Mouse (Mus musculus): ENCODE measurements around the gene Sdad1. TPM values are rescaled to one million over a fixed set of nuclear protein-coding genes. Genes with fewer than 3 reads are reported as not detected.

Sdad1 gene
- polyA plus RNA-seq, 1 experiment, result 7.5 TPM

DNA sequence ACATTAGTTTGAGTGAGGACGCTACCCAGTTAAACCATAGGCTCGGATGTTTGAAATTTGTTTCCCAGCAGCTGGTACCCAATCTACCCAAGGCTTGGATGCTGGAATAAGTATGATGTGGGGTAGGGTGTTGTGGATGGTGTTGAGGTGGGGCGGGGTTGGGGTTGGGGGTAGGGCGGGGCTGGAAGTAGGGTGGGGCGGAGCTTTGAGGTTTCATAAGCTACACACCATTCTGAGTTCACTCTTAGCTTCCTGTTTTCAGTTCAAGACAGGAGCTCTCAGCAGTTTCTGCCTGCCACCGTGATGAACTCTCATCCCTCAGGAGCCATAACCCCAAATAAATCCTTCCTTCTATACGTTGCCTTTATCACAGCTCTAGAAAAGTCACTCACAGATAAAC is 7.8 kb upstream of the Sdad1 start:
- Histone ChIP-seq H3K4me3 (no peak overlapping the region), H3K36me3 (ENCODE audit: control insufficient read depth, insufficient read depth) (no peaks in the 10 kb centered on the region), H3K4me2 (ENCODE audit: low read depth) (no peak overlapping the region), H3K27me3 (ENCODE audit: control insufficient read depth, insufficient read depth, insufficient read length) (no peaks in the 10 kb centered on the region), H3ac (ENCODE audit: control insufficient read depth, insufficient read length) (no peak overlapping the region), H3K79me2 (ENCODE audit: control insufficient read depth, insufficient read depth) (no peaks in the 10 kb centered on the region)
- TF ChIP-seq TCF3 (IDR thresholded peaks at IDR 0.05; ENCODE audit: insufficient read length, low read depth) (no peak), MAX (IDR thresholded peaks at IDR 0.05; ENCODE audit: low read depth) (no peak), MYOD1 (IDR thresholded peaks at IDR 0.05; ENCODE audit: control insufficient read depth in 1 of 3, insufficient read length in 2 of 3, low read depth in 2 of 3) (no peak), MYOG (IDR thresholded peaks at IDR 0.05; ENCODE audit: control insufficient read depth in 1 of 3, insufficient read depth in 1 of 3, insufficient read length in 2 of 3, low read depth in 2 of 3) (no peak), REST (IDR thresholded peaks at IDR 0.05; ENCODE audit: insufficient read depth, insufficient read length) (no peak), POLR2AphosphoS2 (IDR thresholded peaks at IDR 0.05; ENCODE audit: insufficient read length, low read depth) (no peak), TCF12 (IDR thresholded peaks at IDR 0.05; ENCODE audit: insufficient read depth, poor library complexity, severe bottlenecking) (no peak), E2F4 (IDR thresholded peaks at IDR 0.05; ENCODE audit: insufficient read depth) (no peak), CEBPB (IDR thresholded peaks at IDR 0.05; ENCODE audit: insufficient read depth, poor library complexity, severe bottlenecking) (no peak), SRF (IDR thresholded peaks at IDR 0.05; ENCODE audit: control insufficient read depth, insufficient read length, low read depth) (no peak), POLR2A (IDR thresholded peaks at IDR 0.05; ENCODE audit: insufficient read length, low read depth) (no peak), USF1 (IDR thresholded peaks at IDR 0.05; ENCODE audit: low read depth) (no peak)

DNA sequence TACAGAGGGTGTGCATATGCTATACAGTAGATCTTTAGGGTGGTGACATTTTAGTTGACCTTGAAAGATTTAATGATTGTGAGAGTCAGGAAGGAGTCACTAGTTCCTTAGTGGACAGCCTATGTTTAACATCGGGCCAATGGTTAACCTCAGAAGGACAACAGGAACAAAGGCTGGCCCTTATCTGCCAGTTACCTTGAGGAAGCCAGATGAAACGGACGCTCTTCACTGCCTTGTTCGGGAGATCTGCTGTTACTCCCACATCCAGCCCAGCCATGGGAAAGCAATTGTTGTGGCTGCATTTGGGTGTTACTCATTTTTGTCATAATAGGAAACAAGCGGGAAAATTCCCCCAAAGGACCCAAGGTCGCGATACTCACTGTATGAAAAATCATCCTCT is 3.5 kb upstream of the Sdad1 start:
- no peak overlapping the region for H3ac ChIP-seq (ENCODE audit: control insufficient read depth, insufficient read length)
- H3K36me3 ChIP-seq (ENCODE audit: control insufficient read depth, insufficient read depth), result no peaks in the 10 kb centered on the region
- H3K4me2 ChIP-seq (ENCODE audit: low read depth), result no peak overlapping the region
- peaks cover 9% of the 10 kb centered on the region for H3K79me2 ChIP-seq (ENCODE audit: control insufficient read depth, insufficient read depth)
- TF ChIP-seq POLR2AphosphoS2 (IDR thresholded peaks at IDR 0.05; ENCODE audit: insufficient read length, low read depth) (no peak), TCF12 (IDR thresholded peaks at IDR 0.05; ENCODE audit: insufficient read depth, poor library complexity, severe bottlenecking) (no peak), MYOD1 (IDR thresholded peaks at IDR 0.05; ENCODE audit: control insufficient read depth in 1 of 3, insufficient read length in 2 of 3, low read depth in 2 of 3) (no peak), TCF3 (IDR thresholded peaks at IDR 0.05; ENCODE audit: insufficient read length, low read depth) (no peak), MYOG (IDR thresholded peaks at IDR 0.05; ENCODE audit: control insufficient read depth in 1 of 3, insufficient read depth in 1 of 3, insufficient read length in 2 of 3, low read depth in 2 of 3) (no peak), POLR2A (IDR thresholded peaks at IDR 0.05; ENCODE audit: insufficient read length, low read depth) (no peak), CEBPB (IDR thresholded peaks at IDR 0.05; ENCODE audit: insufficient read depth, poor library complexity, severe bottlenecking) (no peak), REST (IDR thresholded peaks at IDR 0.05; ENCODE audit: insufficient read depth, insufficient read length) (no peak), E2F4 (IDR thresholded peaks at IDR 0.05; ENCODE audit: insufficient read depth) (no peak), USF1 (IDR thresholded peaks at IDR 0.05; ENCODE audit: low read depth) (no peak), SRF (IDR thresholded peaks at IDR 0.05; ENCODE audit: control insufficient read depth, insufficient read length, low read depth) (no peak), MAX (IDR thresholded peaks at IDR 0.05; ENCODE audit: low read depth) (no peak)
- H3K4me3 ChIP-seq, result no peak overlapping the region
- H3K27me3 ChIP-seq (ENCODE audit: control insufficient read depth, insufficient read depth, insufficient read length), result no peaks in the 10 kb centered on the region

DNA sequence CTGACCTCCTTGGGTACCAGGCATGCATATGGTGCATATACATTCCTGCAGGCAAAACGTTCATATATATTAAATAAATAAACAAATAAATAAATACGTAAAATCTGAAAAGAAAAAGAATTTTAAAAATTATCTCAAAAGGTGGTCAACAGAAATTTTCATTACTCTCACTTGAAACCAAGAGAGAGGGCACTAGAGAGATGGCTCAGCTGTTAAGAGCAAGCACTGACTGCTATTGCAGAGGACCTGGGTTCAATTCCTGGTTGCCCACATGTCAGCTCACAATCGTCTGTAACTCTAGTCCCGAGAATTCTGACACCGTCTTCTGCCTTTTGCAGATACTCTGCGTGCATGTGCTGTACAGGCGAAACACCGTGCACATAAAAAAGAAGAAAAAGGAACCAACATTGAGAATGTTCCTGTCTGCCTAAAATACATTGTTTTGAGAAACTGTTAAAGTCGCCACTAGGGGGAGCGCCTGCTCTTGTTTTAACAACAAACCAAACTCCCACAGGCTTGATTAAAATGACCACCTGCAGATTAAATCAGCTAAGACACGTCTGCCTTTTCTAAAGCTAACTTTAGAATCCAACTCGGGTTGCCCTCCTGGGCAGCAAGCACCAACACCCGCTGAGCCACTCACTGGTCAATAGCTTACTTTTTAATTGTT is 1.9 kb upstream of the Sdad1 start:
- Histone ChIP-seq H3K4me3 (no peak overlapping the region), H3K36me3 (ENCODE audit: control insufficient read depth, insufficient read depth) (no peaks in the 10 kb centered on the region), H3ac (ENCODE audit: control insufficient read depth, insufficient read length) (no peak overlapping the region), H3K27me3 (ENCODE audit: control insufficient read depth, insufficient read depth, insufficient read length) (no peaks in the 10 kb centered on the region), H3K79me2 (ENCODE audit: control insufficient read depth, insufficient read depth) (peaks cover 25% of the 10 kb centered on the region), H3K4me2 (ENCODE audit: low read depth) (peak overlapping the region; percentile 42)
- TF ChIP-seq CEBPB (IDR thresholded peaks at IDR 0.05; ENCODE audit: insufficient read depth, poor library complexity, severe bottlenecking), result no peak
- no peak for TF ChIP-seq MYOG (IDR thresholded peaks at IDR 0.05; ENCODE audit: control insufficient read depth in 1 of 3, insufficient read depth in 1 of 3, insufficient read length in 2 of 3, low read depth in 2 of 3)

- peaks cover 31% of the 10 kb centered on the region for H3K36me3 ChIP-seq (ENCODE audit: control insufficient read depth, insufficient read depth)
- TF ChIP-seq USF1 (IDR thresholded peaks at IDR 0.05; ENCODE audit: low read depth) (no peak), TCF12 (IDR thresholded peaks at IDR 0.05; ENCODE audit: insufficient read depth, poor library complexity, severe bottlenecking) (no peak), POLR2AphosphoS2 (IDR thresholded peaks at IDR 0.05; ENCODE audit: insufficient read length, low read depth) (no peak), CEBPB (IDR thresholded peaks at IDR 0.05; ENCODE audit: insufficient read depth, poor library complexity, severe bottlenecking) (no peak), SRF (IDR thresholded peaks at IDR 0.05; ENCODE audit: control insufficient read depth, insufficient read length, low read depth) (no peak), E2F4 (IDR thresholded peaks at IDR 0.05; ENCODE audit: insufficient read depth) (no peak), TCF3 (IDR thresholded peaks at IDR 0.05; ENCODE audit: insufficient read length, low read depth) (no peak), MYOG (IDR thresholded peaks at IDR 0.05; ENCODE audit: control insufficient read depth in 1 of 3, insufficient read depth in 1 of 3, insufficient read length in 2 of 3, low read depth in 2 of 3) (no peak), POLR2A (IDR thresholded peaks at IDR 0.05; ENCODE audit: insufficient read length, low read depth) (no peak), MAX (IDR thresholded peaks at IDR 0.05; ENCODE audit: low read depth) (no peak), MYOD1 (IDR thresholded peaks at IDR 0.05; ENCODE audit: control insufficient read depth in 1 of 3, insufficient read length in 2 of 3, low read depth in 2 of 3) (no peak), REST (IDR thresholded peaks at IDR 0.05; ENCODE audit: insufficient read depth, insufficient read length) (no peak)
- no peak overlapping the region for H3K4me2 ChIP-seq (ENCODE audit: low read depth)
- no peak overlapping the region for H3K4me3 ChIP-seq
- no peaks in the 10 kb centered on the region for H3K27me3 ChIP-seq (ENCODE audit: control insufficient read depth, insufficient read depth, insufficient read length)
- no peak overlapping the region for H3ac ChIP-seq (ENCODE audit: control insufficient read depth, insufficient read length)
- H3K79me2 ChIP-seq (ENCODE audit: control insufficient read depth, insufficient read depth), result peaks cover 31% of the 10 kb centered on the region
Observed at GRCm38 (mm10) chr5:92304291-92304690, 6.0 kb downstream of the Sdad1 start.
